Mouse (Mus musculus) megakaryocyte, embryonic 14.5 days (primary cell): ENCODE data around the gene Slc29a4.

Experiments
- FLI1 ChIP-seq: IDR thresholded peaks from 2 replicates; pipeline ENCODE4 v1.6.1; 2012; ENCODE audit warnings: low read length, inconsistent platforms, mixed read lengths
- GATA1 ChIP-seq: IDR thresholded peaks from 3 replicates; pipeline ENCODE4 v1.6.1; 2012; ENCODE audit warnings: mixed read lengths, low read length, inconsistent platforms, borderline replicate concordance

DNA sequence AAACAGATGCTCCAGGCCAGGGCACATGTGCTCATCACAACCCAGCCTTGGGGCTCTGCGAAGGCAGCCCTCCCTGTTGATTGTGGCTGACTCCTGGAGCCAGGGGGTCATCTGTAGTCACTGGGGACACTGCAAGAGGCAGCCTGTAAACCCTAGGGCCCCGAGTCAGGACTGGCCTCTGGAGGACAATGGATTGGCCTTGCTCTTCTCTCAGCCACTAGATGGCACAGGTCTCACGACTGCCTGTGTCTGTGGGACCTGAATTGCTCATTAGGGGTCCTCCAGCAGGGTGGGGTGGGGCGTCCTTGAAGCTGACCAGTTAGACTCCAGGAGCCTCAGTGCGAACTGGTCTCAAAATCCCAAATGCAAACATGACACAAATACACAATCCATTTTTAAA lies 19.2 kb upstream of the Slc29a4 start:
- no peak for TF ChIP-seq FLI1
- no peak for TF ChIP-seq GATA1
